Mouse (Mus musculus) liver, postnatal 0 days (tissue): ENCODE results near the gene Cnot6l.

ENCODE experiments used
- CTCF ChIP-seq: sonication (generic); IDR thresholded peaks from 2 replicates; pipeline ENCODE4 v1.5.1; 2016; ENCODE audit warnings: antibody characterized with exemption, low read depth
- EP300 ChIP-seq: IDR thresholded peaks from 2 replicates; pipeline ENCODE4 v1.6.1; 2016; ENCODE audit warnings: antibody characterized with exemption, low read depth, mild to moderate bottlenecking

- peak; percentile 27 for TF ChIP-seq CTCF
- no peak for TF ChIP-seq EP300
Observed at GRCm38 (mm10) chr5:96160467-96161262, 3.3 kb downstream of the Cnot6l start.
